Mouse (Mus musculus): ENCODE results near the gene Bpifa6. TPM values are rescaled to one million over a fixed set of nuclear protein-coding genes. Genes with fewer than 3 reads are reported as not detected.
"Not testable (repeated sequence)": the region's sequence is repeated elsewhere in the genome, so short reads cannot be mapped to it uniquely, and the experiment has no call there.

Bpifa6 gene
- not detected for total RNA-seq (2021)
- long read RNA-seq, experiment 1 = 0 reads
- long read RNA-seq, experiment 2 = 0 reads

- no peak for DNase-seq
Observed at GRCm38 (mm10) chr2:153974582-153974981, at the start of gene Bpifa6. Gene Bpifa6 (plus strand): TSS chr2:153974945.

GRCm38 (mm10) chr2:153929871-153930413 is 44.8 kb upstream of the Bpifa6 start:
- DNase-seq = peak; percentile 72

DNA sequence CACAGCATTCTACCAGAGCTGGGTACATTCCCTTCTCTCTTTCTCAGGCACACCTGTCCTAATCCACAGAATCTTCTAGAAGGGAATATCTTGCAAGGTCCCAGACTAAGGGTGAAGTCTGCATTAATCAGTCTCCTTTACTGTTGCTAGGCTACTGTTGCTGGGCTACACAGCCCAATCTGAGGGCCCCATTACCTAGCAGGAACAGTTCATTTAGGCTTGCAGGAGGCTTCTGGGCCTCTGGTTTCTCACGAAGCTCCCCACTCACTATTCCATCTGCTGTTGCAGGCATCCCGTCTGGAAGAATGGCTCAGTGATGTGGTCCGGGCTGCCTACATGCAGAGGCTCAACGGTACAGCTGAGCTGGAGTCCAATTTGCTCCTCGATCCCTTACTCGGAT is 43.6 kb upstream of the Bpifa6 start:
- no peak for DNase-seq

DNA sequence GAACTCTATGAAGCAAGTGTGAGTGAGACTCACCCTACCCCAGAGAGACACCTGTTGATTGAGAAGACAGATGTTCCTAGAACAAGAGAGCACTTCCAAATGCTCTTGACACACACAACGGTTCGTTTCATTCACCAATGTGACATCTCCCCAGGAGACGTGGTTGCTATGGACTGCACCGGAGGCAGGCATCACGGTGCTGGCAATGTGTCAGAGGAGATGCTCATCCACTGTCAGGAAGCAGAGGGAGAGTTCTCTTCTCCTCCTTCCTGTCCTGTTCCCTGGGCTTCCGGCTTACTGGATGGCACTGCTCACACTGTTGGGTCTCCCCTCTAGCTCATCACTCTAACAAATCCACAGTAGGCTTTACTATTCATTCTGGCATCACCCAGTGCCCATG is 41.4 kb upstream of the Bpifa6 start:
- no peak for DNase-seq

- no peak for DNase-seq
Observed at GRCm38 (mm10) chr2:153935348-153935747, 39.4 kb upstream of the Bpifa6 start.

GRCm38 (mm10) chr2:153937843-153938242 is 36.9 kb upstream of the Bpifa6 start, which contains the start of gene Bpifb4:
Gene Bpifb4 (plus strand): TSS chr2:153938212.
- no peak for DNase-seq

- peak; percentile 37 for DNase-seq
Observed at GRCm38 (mm10) chr2:153943537-153943936, 31.2 kb upstream of the Bpifa6 start.

GRCm38 (mm10) chr2:153944567-153944966 is 30.2 kb upstream of the Bpifa6 start:
- no peak for DNase-seq

DNA sequence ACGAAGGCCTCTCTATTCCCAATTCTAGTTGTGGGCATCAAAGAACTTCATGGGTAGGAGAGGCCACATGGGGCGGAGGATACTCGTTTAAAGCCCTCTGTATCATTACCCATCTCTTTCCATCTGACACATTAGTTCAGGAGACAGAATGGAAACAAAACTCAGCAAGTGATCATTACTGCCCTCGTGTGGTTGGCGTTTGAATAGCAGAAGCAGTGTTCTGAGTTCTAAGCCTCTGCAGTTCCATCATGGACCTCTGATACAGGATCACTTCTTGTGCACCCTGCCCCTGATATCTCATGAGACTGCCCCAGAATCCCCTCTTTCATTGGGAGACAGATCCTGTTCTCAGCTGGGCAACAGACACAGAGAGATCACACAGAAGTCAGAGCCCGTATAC is 21.8 kb upstream of the Bpifa6 start:
- DNase-seq = peak; percentile 55

DNA sequence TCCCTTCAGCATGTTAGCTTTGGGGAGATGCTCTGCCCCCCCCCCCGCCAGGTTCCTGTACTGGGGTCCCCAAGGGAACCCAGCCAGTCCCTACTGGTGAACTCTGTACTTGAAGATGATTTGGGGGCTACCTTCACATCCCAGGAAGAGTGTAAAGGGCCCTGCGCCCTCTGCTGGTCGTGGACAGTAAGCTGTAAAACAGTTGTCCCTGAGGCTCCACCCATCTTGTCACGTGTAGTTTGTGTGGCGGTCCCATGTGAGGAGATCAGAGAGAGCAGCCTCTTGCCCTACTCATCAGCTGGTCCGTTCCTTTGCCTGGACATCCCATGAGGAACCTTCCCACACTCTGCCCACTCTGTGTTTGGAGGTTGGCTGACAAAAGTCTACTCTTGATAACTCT is 20.9 kb upstream of the Bpifa6 start:
- peak; percentile 41 for DNase-seq

GRCm38 (mm10) chr2:153962821-153963331 is 11.9 kb upstream of the Bpifa6 start:
- DNase-seq = no peak

- DNase-seq = no peak
Observed at GRCm38 (mm10) chr2:153963334-153963733, 11.4 kb upstream of the Bpifa6 start.

- no peak for DNase-seq
Observed at GRCm38 (mm10) chr2:153970221-153970620, 4.5 kb upstream of the Bpifa6 start.

DNA sequence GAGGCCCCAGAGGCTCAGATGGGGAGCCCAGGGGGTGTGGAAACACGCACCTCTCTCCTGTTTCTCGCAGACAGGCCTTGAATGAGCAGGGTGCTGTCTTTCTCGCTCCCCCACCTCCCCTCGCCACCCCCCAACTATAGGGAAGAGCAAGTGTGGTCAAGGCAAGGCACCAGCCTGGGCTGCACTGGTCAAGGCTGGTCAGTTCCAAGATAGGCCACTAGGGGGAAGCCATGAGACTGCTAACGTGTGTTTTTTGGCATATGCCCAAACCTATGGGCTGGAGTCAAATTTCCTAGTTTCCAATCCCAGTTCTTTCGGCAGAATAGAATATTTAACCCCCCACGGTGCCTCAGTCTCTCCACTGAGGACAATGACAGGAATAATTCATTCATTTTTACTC is 21.0 kb downstream of the Bpifa6 start:
- peak; percentile 79 for DNase-seq

- no peak for DNase-seq
Observed at GRCm38 (mm10) chr2:154000501-154000900, 25.8 kb downstream of the Bpifa6 start.

DNA sequence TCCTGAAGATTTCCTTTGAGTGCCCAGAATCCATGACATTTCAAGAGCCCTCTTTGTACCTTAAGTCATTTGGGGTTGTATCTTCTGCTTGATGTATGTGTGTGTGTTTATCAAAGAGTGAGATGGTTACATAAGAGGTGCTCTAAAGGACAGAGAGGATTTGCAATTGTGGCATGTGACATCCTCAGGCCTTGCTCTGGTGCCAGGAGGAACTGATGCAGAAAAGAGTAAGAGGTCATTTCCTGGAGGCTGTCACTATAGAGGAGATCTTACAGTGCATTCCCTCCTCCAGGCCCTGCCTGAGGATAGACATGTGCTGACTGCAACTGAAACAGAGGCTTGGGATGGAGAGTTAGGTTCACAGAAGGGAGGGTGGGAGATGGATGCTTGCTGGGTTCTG is 26.3 kb downstream of the Bpifa6 start:
- no peak for DNase-seq

GRCm38 (mm10) chr2:154004456-154004855 is 29.7 kb downstream of the Bpifa6 start:
- no peak for DNase-seq

GRCm38 (mm10) chr2:154005094-154005493 is 30.3 kb downstream of the Bpifa6 start:
- no peak for DNase-seq

- DNase-seq = no peak
Observed at GRCm38 (mm10) chr2:154005734-154006133, 31.0 kb downstream of the Bpifa6 start.

DNA sequence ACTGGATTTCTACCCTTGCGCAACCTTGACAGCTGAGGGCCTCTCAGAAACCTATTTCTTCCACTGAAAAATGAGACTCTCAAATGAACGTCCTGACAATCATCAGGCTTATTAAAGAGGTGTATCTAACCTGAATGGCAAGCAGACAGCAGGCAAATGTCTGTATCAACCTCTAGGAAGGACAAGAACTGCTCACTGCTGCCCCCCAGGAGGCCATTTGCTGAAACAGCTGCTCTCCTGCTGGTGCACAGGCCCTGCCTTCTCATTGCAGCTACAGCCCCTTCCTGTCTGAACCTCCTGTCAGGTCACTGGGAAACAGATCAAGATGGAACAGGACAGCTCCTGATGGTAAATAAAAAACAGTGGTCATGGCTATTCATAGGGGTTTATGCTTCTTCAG is 31.6 kb downstream of the Bpifa6 start:
- no peak for DNase-seq

- DNase-seq = no peak
Observed at GRCm38 (mm10) chr2:154007381-154007780, 32.6 kb downstream of the Bpifa6 start.

- no peak for DNase-seq
Observed at GRCm38 (mm10) chr2:154007965-154008364, 33.2 kb downstream of the Bpifa6 start, which contains the start of gene Bpifa2. Gene Bpifa2 (plus strand): TSS chr2:154008265.

- no peak for DNase-seq
Observed at GRCm38 (mm10) chr2:154017990-154018389, 43.2 kb downstream of the Bpifa6 start.

GRCm38 (mm10) chr2:154024676-154025075 is 49.9 kb downstream of the Bpifa6 start:
- DNase-seq = not testable (repeated sequence)
